Mouse (Mus musculus): ENCODE measurements around the gene Arl2bp. TPM values are rescaled to one million over a fixed set of nuclear protein-coding genes. Genes with fewer than 3 reads are reported as not detected.

The Arl2bp gene
- polyA plus RNA-seq, 1 experiment from 2014 or later: 49.7 TPM

GRCm38 (mm10) chr8:94706732-94707395 is 40.5 kb downstream of the Arl2bp start:
- Histone ChIP-seq H3K9me3 (ENCODE audit: control insufficient read depth, low read depth, low read length) (no peaks in the 10 kb centered on the region), H3K27me3 (ENCODE audit: control insufficient read depth, insufficient read depth, low read length) (no peaks in the 10 kb centered on the region), H3K27ac (ENCODE audit: low read length) (no peak overlapping the region), H3K9ac (replicated peaks; ENCODE audit: low read depth, low read length) (no peak overlapping the region), H3K4me1 (ENCODE audit: control insufficient read depth, insufficient read depth, low read length) (0 out of 2 replicates have a peak, but pooled peaks cover 3% of the 10 kb centered on the region), H3K36me3 (ENCODE audit: control insufficient read depth, insufficient read depth, low read length) (no peaks in the 10 kb centered on the region), H3K4me2 (replicated peaks; ENCODE audit: low read depth, low read length) (no peak overlapping the region), H3K4me3 (ENCODE audit: low read depth, low read length) (no peak overlapping the region)
- no peak for ATAC-seq (ENCODE audit: insufficient number of reproducible peaks, insufficient read depth, low FRiP score, low read depth)
- WGBS: 71% methylated on average over 9 of the region's 9 CpGs

- Histone ChIP-seq H3K36me3 (ENCODE audit: control insufficient read depth, insufficient read depth, low read length) (no peaks in the 10 kb centered on the region), H3K9me3 (ENCODE audit: control insufficient read depth, low read depth, low read length) (no peaks in the 10 kb centered on the region), H3K4me2 (replicated peaks; ENCODE audit: low read depth, low read length) (no peak overlapping the region), H3K27me3 (ENCODE audit: control insufficient read depth, insufficient read depth, low read length) (no peaks in the 10 kb centered on the region), H3K9ac (replicated peaks; ENCODE audit: low read depth, low read length) (no peak overlapping the region), H3K27ac (ENCODE audit: low read length) (no peak overlapping the region), H3K4me1 (ENCODE audit: control insufficient read depth, insufficient read depth, low read length) (no peaks in the 10 kb centered on the region), H3K4me3 (ENCODE audit: low read depth, low read length) (no peak overlapping the region)
- no peak for ATAC-seq (ENCODE audit: insufficient number of reproducible peaks, insufficient read depth, low FRiP score, low read depth)
- WGBS: 62% methylated on average over 8 of the region's 8 CpGs
Observed at GRCm38 (mm10) chr8:94710336-94710735, 43.9 kb downstream of the Arl2bp start.

GRCm38 (mm10) chr8:94711160-94711718 is 44.8 kb downstream of the Arl2bp start:
- Histone ChIP-seq H3K9me3 (ENCODE audit: control insufficient read depth, low read depth, low read length) (no peaks in the 10 kb centered on the region), H3K4me3 (ENCODE audit: low read depth, low read length) (no peak overlapping the region), H3K27me3 (ENCODE audit: control insufficient read depth, insufficient read depth, low read length) (no peaks in the 10 kb centered on the region), H3K4me2 (replicated peaks; ENCODE audit: low read depth, low read length) (no peak overlapping the region), H3K36me3 (ENCODE audit: control insufficient read depth, insufficient read depth, low read length) (no peaks in the 10 kb centered on the region), H3K4me1 (ENCODE audit: control insufficient read depth, insufficient read depth, low read length) (no peaks in the 10 kb centered on the region), H3K27ac (ENCODE audit: low read length) (peak overlapping the region; percentile 67; the same call in 1 of the 2 replicates), H3K9ac (replicated peaks; ENCODE audit: low read depth, low read length) (no peak overlapping the region)
- ATAC-seq (ENCODE audit: insufficient number of reproducible peaks, insufficient read depth, low FRiP score, low read depth): no peak
- 46% methylated on average over 5 of the region's 5 CpGs for WGBS

- Histone ChIP-seq H3K4me1 (ENCODE audit: control insufficient read depth, insufficient read depth, low read length) (no peaks in the 10 kb centered on the region), H3K9me3 (ENCODE audit: control insufficient read depth, low read depth, low read length) (no peaks in the 10 kb centered on the region), H3K27ac (ENCODE audit: low read length) (no peak overlapping the region), H3K4me2 (replicated peaks; ENCODE audit: low read depth, low read length) (no peak overlapping the region), H3K4me3 (ENCODE audit: low read depth, low read length) (no peak overlapping the region), H3K36me3 (ENCODE audit: control insufficient read depth, insufficient read depth, low read length) (no peaks in the 10 kb centered on the region), H3K27me3 (ENCODE audit: control insufficient read depth, insufficient read depth, low read length) (no peaks in the 10 kb centered on the region), H3K9ac (replicated peaks; ENCODE audit: low read depth, low read length) (no peak overlapping the region)
- ATAC-seq (ENCODE audit: insufficient number of reproducible peaks, insufficient read depth, low FRiP score, low read depth): no peak
- WGBS: 46% methylated on average over 5 of the region's 5 CpGs
Observed at GRCm38 (mm10) chr8:94714556-94714955, 48.2 kb downstream of the Arl2bp start.

- WGBS: 85% methylated on average over 3 of the region's 3 CpGs
- H3K27me3 ChIP-seq (ENCODE audit: control insufficient read depth, insufficient read depth, low read length): no peaks in the 10 kb centered on the region
- no peaks in the 10 kb centered on the region for H3K4me1 ChIP-seq (ENCODE audit: control insufficient read depth, insufficient read depth, low read length)
- no peak overlapping the region for H3K27ac ChIP-seq (ENCODE audit: low read length)
- ATAC-seq (ENCODE audit: insufficient number of reproducible peaks, insufficient read depth, low FRiP score, low read depth): no peak
- no peak overlapping the region for H3K9ac ChIP-seq (replicated peaks; ENCODE audit: low read depth, low read length)
- H3K4me2 ChIP-seq (replicated peaks; ENCODE audit: low read depth, low read length): no peak overlapping the region
- no peaks in the 10 kb centered on the region for H3K9me3 ChIP-seq (ENCODE audit: control insufficient read depth, low read depth, low read length)
- no peaks in the 10 kb centered on the region for H3K36me3 ChIP-seq (ENCODE audit: control insufficient read depth, insufficient read depth, low read length)
- no peak overlapping the region for H3K4me3 ChIP-seq (ENCODE audit: low read depth, low read length)
Observed at GRCm38 (mm10) chr8:94715871-94716270, 49.5 kb downstream of the Arl2bp start.

- H3K4me1 ChIP-seq (ENCODE audit: control insufficient read depth, insufficient read depth, low read length): no peaks in the 10 kb centered on the region
- no peaks in the 10 kb centered on the region for H3K27me3 ChIP-seq (ENCODE audit: control insufficient read depth, insufficient read depth, low read length)
- no peak overlapping the region for H3K4me3 ChIP-seq (ENCODE audit: low read depth, low read length)
- no peak overlapping the region for H3K27ac ChIP-seq (ENCODE audit: low read length)
- no peaks in the 10 kb centered on the region for H3K36me3 ChIP-seq (ENCODE audit: control insufficient read depth, insufficient read depth, low read length)
- WGBS: 66% methylated on average over 1 of the region's 1 CpGs
- H3K9me3 ChIP-seq (ENCODE audit: control insufficient read depth, low read depth, low read length): no peaks in the 10 kb centered on the region
- H3K4me2 ChIP-seq (replicated peaks; ENCODE audit: low read depth, low read length): no peak overlapping the region
- H3K9ac ChIP-seq (replicated peaks; ENCODE audit: low read depth, low read length): no peak overlapping the region
- ATAC-seq (ENCODE audit: insufficient number of reproducible peaks, insufficient read depth, low FRiP score, low read depth): no peak
Observed at GRCm38 (mm10) chr8:94716841-94717240, 50.4 kb downstream of the Arl2bp start.

Other genes starting within 250 kb of the Arl2bp start
- gene Nlrc5, start 232.2 kb upstream of the Arl2bp start, polyA plus RNA-seq (2014; fragmentation: Nextera tagmentation; extraction: Ambion mirVana): 0.29 and 1.4 TPM in 2 replicates
- gene Cpne2, start 133.6 kb upstream of the Arl2bp start, polyA plus RNA-seq (2014; fragmentation: Nextera tagmentation; extraction: Ambion mirVana): 12.2 and 14.9 TPM in 2 replicates
- 35.2 and 36.5 TPM in 2 replicates for gene Rspry1, start 64.7 kb upstream of the Arl2bp start, polyA plus RNA-seq (2014; fragmentation: Nextera tagmentation; extraction: Ambion mirVana)
- 57.1 and 72.0 TPM in 2 replicates for gene Fam192a, start 64.6 kb upstream of the Arl2bp start, polyA plus RNA-seq (2014; fragmentation: Nextera tagmentation; extraction: Ambion mirVana)
- gene Pllp, start 29.7 kb downstream of the Arl2bp start, polyA plus RNA-seq (2014; fragmentation: Nextera tagmentation; extraction: Ambion mirVana): 65.6 and 70.4 TPM in 2 replicates
- not detected in 2 replicates for gene Ccl22, start 79.0 kb downstream of the Arl2bp start, polyA plus RNA-seq (2014; fragmentation: Nextera tagmentation; extraction: Ambion mirVana)
- 7.4 and 11.1 TPM in 2 replicates for gene Cx3cl1, start 105.4 kb downstream of the Arl2bp start, polyA plus RNA-seq (2014; fragmentation: Nextera tagmentation; extraction: Ambion mirVana)
- gene Ccl17, start 143.9 kb downstream of the Arl2bp start, polyA plus RNA-seq (2014; fragmentation: Nextera tagmentation; extraction: Ambion mirVana): 0.56 TPM in 1 of 2 replicates, not detected in the other
- 73.2 and 80.4 TPM in 2 replicates for gene Coq9, start 171.7 kb downstream of the Arl2bp start, polyA plus RNA-seq (2014; fragmentation: Nextera tagmentation; extraction: Ambion mirVana)
- 90.0 and 96.2 TPM in 2 replicates for gene Ciapin1, start 171.8 kb downstream of the Arl2bp start, polyA plus RNA-seq (2014; fragmentation: Nextera tagmentation; extraction: Ambion mirVana)
- gene Polr2c, start 190.8 kb downstream of the Arl2bp start, polyA plus RNA-seq (2014; fragmentation: Nextera tagmentation; extraction: Ambion mirVana): 150 and 159 TPM in 2 replicates
- gene Dok4, start 209.7 kb downstream of the Arl2bp start, polyA plus RNA-seq (2014; fragmentation: Nextera tagmentation; extraction: Ambion mirVana): 17.2 and 19.9 TPM in 2 replicates

All from stomach, embryonic 14.5 days (tissue).